Mouse (Mus musculus) C2C12 (cell line): ENCODE results near the gene Gm21992. TPM values are rescaled to one million over a fixed set of nuclear protein-coding genes. Genes with fewer than 3 reads are reported as not detected.

ENCODE experiments used
- H3K27me3 ChIP-seq: one replicate; pipeline ENCODE4 v1.6.1; 2011; ENCODE audit not compliant: control insufficient read depth, insufficient read depth, insufficient read length
- H3K36me3 ChIP-seq: one replicate; pipeline ENCODE4 v1.6.1; 2011; ENCODE audit not compliant: control insufficient read depth, insufficient read depth
- H3K4me3 ChIP-seq: one replicate; pipeline ENCODE4 v1.5.1; 2011; ENCODE audit warnings: mild to moderate bottlenecking, control low read depth; ENCODE audit not compliant: poor library complexity, insufficient read depth, severe bottlenecking
- H3K79me2 ChIP-seq: one replicate; pipeline ENCODE4 v1.6.1; 2011; ENCODE audit not compliant: control insufficient read depth, insufficient read depth
- H3K79me3 ChIP-seq: one replicate; pipeline ENCODE4 v1.6.1; 2011; ENCODE audit warnings: low read depth, control low read depth
- H3ac ChIP-seq: one replicate; pipeline ENCODE3; 2011; ENCODE audit warnings: low read depth; ENCODE audit not compliant: control insufficient read depth, insufficient read length
- CEBPB ChIP-seq: IDR thresholded peaks from one replicate; pipeline ENCODE4 v1.6.1; 2011; ENCODE audit warnings: low read depth, mild to moderate bottlenecking, control low read depth, moderate library complexity
- CTCF ChIP-seq: IDR thresholded peaks from one replicate; pipeline ENCODE4 v1.5.1; 2011; ENCODE audit not compliant: control insufficient read depth, insufficient read depth, insufficient read length
- FOSL1 ChIP-seq: IDR thresholded peaks from one replicate; pipeline ENCODE4 v1.8.0; 2011; ENCODE audit warnings: mild to moderate bottlenecking, low read length; ENCODE audit not compliant: poor library complexity, insufficient read depth, severe bottlenecking
- MAX ChIP-seq: IDR thresholded peaks from one replicate; pipeline ENCODE4 v1.6.1; 2011; ENCODE audit warnings: mild to moderate bottlenecking, control low read depth
- MYOD1 ChIP-seq: IDR thresholded peaks from one replicate; pipeline ENCODE4 v1.6.1; 2011; ENCODE audit warnings: low read depth; ENCODE audit not compliant: control insufficient read depth, insufficient read length
- MYOG ChIP-seq: IDR thresholded peaks from one replicate; pipeline ENCODE4 v1.6.1; 2011; ENCODE audit not compliant: control insufficient read depth, insufficient read length; ENCODE audit errors: extremely low read depth
- USF1 ChIP-seq: IDR thresholded peaks from one replicate; pipeline ENCODE4 v1.6.1; 2011; ENCODE audit warnings: low read depth, mild to moderate bottlenecking, control low read depth, moderate library complexity
- polyA plus RNA-seq: library from polyadenylated mRNA; unstranded; fragments of >200 nt; fragmentation: generic; extraction: Trizol; gene quantifications from one replicate; pipeline ENCODE4 v1.2.1, GENCODE M21; 2012; ENCODE audit warnings: missing spikeins

Gene Gm21992
- polyA plus RNA-seq, 1 experiment, result 14.3 TPM

GRCm38 (mm10) chr19:4810309-4810708, 1.1 kb downstream of the Gm21992 start:
- peaks cover 14% of the 10 kb centered on the region for H3K36me3 ChIP-seq
- TF ChIP-seq CEBPB, result no peak
- H3K79me2 ChIP-seq, result peaks cover 70% of the 10 kb centered on the region
- peak overlapping the region; percentile 74 for H3K4me3 ChIP-seq
- peaks cover 60% of the 10 kb centered on the region for H3K79me3 ChIP-seq
- H3K27me3 ChIP-seq, result no peaks in the 10 kb centered on the region
- peak overlapping the region; percentile 69 for H3ac ChIP-seq

- H3K36me3 ChIP-seq, result peaks cover 81% of the 10 kb centered on the region
- H3K79me2 ChIP-seq, result peaks cover 100% of the 10 kb centered on the region
- no peak overlapping the region for H3K4me3 ChIP-seq
- no peak overlapping the region for H3ac ChIP-seq
- H3K79me3 ChIP-seq, result peaks cover 99% of the 10 kb centered on the region
- TF ChIP-seq USF1 (no peak), MYOD1 (no peak), MAX (no peak), MYOG (no peak), CTCF (no peak), FOSL1 (no peak), CEBPB (no peak)
- no peaks in the 10 kb centered on the region for H3K27me3 ChIP-seq
Measured at GRCm38 (mm10) chr19:4803283-4803682, 8.1 kb downstream of the Gm21992 start.

GRCm38 (mm10) chr19:4802691-4803091, 8.7 kb downstream of the Gm21992 start:
- H3K79me2 ChIP-seq, result peaks cover 100% of the 10 kb centered on the region
- peaks cover 83% of the 10 kb centered on the region for H3K36me3 ChIP-seq
- H3K79me3 ChIP-seq, result peaks cover 99% of the 10 kb centered on the region
- TF ChIP-seq MAX (no peak), CTCF (no peak), CEBPB (no peak), MYOG (no peak), MYOD1 (no peak), FOSL1 (no peak), USF1 (no peak)
- no peak overlapping the region for H3K4me3 ChIP-seq
- no peak overlapping the region for H3ac ChIP-seq
- no peaks in the 10 kb centered on the region for H3K27me3 ChIP-seq

GRCm38 (mm10) chr19:4799083-4799482, 12.3 kb downstream of the Gm21992 start:
- peaks cover 78% of the 10 kb centered on the region for H3K36me3 ChIP-seq
- no peaks in the 10 kb centered on the region for H3K27me3 ChIP-seq
- TF ChIP-seq CEBPB, result no peak
- TF ChIP-seq USF1, result no peak
- TF ChIP-seq MYOG, result no peak
- no peak for TF ChIP-seq FOSL1
- TF ChIP-seq CTCF, result no peak
- TF ChIP-seq MAX, result no peak
- TF ChIP-seq MYOD1, result no peak
- H3K4me3 ChIP-seq, result no peak overlapping the region
- no peak overlapping the region for H3ac ChIP-seq
- peaks cover 99% of the 10 kb centered on the region for H3K79me2 ChIP-seq
- peaks cover 86% of the 10 kb centered on the region for H3K79me3 ChIP-seq

- TF ChIP-seq USF1, result no peak
- no peak for TF ChIP-seq CTCF
- TF ChIP-seq CEBPB, result no peak
- peaks cover 65% of the 10 kb centered on the region for H3K36me3 ChIP-seq
Measured at GRCm38 (mm10) chr19:4797846-4798245, 13.6 kb downstream of the Gm21992 start.

GRCm38 (mm10) chr19:4795929-4796328, 15.5 kb downstream of the Gm21992 start:
- no peak overlapping the region for H3ac ChIP-seq
- peaks cover 79% of the 10 kb centered on the region for H3K79me3 ChIP-seq
- TF ChIP-seq MYOG, result no peak
- TF ChIP-seq CEBPB, result no peak
- TF ChIP-seq MAX, result no peak
- TF ChIP-seq FOSL1, result no peak
- TF ChIP-seq USF1, result no peak
- no peak for TF ChIP-seq CTCF
- TF ChIP-seq MYOD1, result no peak
- H3K79me2 ChIP-seq, result peaks cover 96% of the 10 kb centered on the region
- peaks cover 61% of the 10 kb centered on the region for H3K36me3 ChIP-seq
- H3K4me3 ChIP-seq, result no peak overlapping the region
- no peaks in the 10 kb centered on the region for H3K27me3 ChIP-seq

More at GRCm38 (mm10) chr19:4797846-4798245, 13.6 kb downstream of the Gm21992 start:
- Histone ChIP-seq H3K4me3 (no peak overlapping the region), H3ac (no peak overlapping the region), H3K79me3 (peaks cover 82% of the 10 kb centered on the region), H3K27me3 (no peaks in the 10 kb centered on the region), H3K79me2 (peaks cover 96% of the 10 kb centered on the region)
